Mouse (Mus musculus): Measurements from ENCODE around the gene 4933416C03Rik.

DNA sequence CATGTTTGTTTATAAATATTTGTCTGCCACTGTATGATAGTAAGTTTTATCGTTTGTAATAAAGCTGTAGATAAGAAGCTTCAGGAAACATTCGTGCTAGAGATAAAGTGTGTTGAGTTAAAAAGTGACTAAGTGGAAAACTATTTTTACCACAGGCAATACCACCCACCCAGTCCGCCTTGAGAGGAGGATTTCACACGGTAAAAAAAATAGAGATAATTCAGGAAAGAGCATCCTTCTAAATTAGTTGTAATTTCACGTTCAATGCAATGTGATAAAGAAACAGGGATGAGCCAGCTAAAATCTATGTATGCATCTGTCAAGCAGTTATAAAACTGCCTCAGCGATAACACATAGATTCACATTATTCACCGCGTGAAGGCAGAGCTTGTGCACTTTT lies 3.3 kb upstream of the 4933416C03Rik start:
- no peak for TF ChIP-seq CTCF (IDR thresholded peaks at IDR 0.05; ENCODE audit: insufficient read depth, low read length)
- TF ChIP-seq POLR2A (IDR thresholded peaks at IDR 0.05; ENCODE audit: borderline replicate concordance, extremely low read depth, low read depth, low read length) = no peak

Measured in lung, adult 2 months (tissue).